Mouse (Mus musculus) CH12F3 (cell line): ENCODE data around the gene Gna14.

Source experiments
- in situ Hi-C: fragments of 300-500 bp; cut with MboI; formaldehyde crosslinking; loops from 2 replicates; pipeline ENCODE4 v1.14.3; 2020; ENCODE audit warnings: low sequenced_read_pairs

The Gna14 gene

DNA sequence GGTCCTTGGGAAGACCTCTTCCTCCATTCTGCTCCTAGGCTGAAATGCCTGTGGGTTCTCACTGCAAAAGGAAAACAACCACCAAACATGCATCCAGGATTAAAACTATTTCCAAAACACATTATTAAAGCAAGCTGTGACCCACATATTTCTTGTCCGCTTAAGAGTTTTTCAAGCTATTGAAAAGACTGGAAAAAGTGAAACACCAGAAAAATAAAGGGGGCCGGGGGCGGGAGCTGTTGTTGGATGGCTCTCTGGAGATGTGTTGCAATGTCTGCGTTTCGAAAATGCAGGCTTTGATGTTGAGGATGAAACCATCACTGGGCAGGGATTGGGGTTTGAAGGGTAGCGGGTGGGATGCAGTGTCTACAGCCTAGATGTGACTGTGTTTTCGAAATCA is 149.0 kb downstream of the Gna14 start:
- in situ Hi-C loops, result loop anchor here (25.0 kb wide), 1 partner anchor 522 kb away; no protein-coding TSS in a partner anchor

DNA sequence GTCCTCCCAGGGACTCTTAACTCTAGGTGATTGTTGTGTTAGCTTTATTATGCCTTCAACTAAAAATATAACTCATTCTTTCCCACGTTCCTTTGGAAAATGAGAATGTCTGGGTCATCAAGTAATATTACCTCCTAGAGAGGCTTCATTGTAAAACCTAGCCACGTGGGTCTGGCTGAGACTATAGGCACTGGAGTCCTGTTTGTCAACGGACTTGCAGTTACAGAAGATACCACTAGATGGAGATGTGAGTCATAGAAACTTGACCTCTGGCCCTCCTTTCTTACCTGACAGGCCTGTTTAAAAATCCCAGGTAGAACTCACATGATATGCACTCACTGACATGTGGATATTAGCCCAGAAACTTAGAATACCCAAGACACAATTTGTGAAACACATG is 149.8 kb downstream of the Gna14 start:
- in situ Hi-C loops, result loop anchor here (25.0 kb wide), 1 partner anchor 523 kb away; no protein-coding TSS in a partner anchor

DNA sequence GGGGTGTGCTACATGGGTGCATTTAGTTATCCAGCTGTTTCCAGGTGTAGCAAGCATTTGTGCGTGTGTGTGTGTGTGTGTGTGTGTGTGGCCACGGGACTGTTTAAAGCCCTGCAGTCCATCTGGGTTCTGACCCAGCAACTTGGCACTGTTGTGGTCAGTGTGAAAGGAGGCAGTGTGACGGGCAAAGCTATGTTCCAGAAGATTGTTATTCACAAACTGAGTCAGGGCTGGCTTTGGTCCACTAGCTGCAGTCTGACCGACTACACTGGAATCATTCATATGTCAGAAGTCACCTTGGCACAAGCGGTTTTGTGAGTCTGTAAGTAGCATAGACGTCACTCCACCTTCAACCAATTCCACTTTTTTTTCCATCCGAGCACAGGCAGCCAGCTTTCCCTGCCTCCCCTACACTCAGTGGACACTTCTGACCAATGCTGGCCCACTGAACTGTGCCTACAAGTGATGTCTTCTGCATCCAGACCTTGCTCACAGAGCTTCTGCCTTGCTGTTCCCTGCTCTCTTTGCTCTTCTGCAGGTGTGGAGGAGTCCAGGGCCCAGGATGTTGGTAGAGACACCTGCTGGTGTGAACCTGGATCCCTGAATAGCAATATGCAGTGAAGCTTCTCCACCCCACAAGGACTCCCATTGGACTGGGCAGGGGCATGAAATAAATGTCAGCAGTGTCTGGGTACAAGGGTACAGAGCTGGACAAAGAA is 157.9 kb downstream of the Gna14 start:
- in situ Hi-C loops, result loop anchor here (10.0 to 25.0 kb wide), 2 partner anchors 229 to 531 kb away; no protein-coding TSS in a partner anchor

DNA sequence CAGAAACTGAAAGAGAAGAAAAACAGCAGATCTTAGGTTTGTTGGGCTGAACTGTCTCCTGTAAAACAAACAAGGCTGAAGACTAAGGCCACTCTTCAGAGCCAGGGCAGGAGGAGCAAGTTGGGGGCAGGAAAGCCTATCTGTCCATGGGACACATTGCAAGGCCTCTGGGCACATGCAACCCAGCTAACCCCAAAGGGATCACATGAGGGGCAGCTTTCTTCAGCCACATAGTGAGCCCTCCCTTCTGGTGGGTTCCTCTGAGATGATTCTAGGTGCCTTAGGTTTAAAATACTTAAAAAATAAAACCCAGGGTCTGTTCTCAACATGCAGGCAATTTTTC is 158.4 kb downstream of the Gna14 start:
- in situ Hi-C loops, result loop anchor here (10.0 to 25.0 kb wide), 2 partner anchors 229 to 532 kb away; no protein-coding TSS in a partner anchor

DNA sequence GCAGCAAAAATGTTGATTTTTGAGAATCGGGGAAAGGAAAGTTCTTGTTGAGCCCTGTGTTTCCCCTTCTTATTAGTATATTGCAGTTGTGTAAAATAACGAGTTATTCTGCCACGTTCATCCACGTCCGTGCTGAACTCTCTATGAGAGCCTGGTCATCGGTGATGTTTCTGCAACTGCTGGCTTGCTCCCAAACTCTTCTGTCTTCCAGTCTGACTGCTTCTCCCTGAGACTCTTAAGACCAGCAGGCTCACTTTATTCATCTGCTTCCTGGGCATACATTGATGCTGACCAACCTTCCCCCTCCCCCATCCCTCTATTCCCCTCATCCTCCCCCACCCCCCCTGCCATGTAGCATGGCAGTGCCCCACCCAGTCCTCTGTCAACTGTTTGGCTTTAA is 161.7 kb downstream of the Gna14 start:
- in situ Hi-C loops, result loop anchor here (10.0 to 25.0 kb wide), 2 partner anchors 232 to 535 kb away; no protein-coding TSS in a partner anchor

DNA sequence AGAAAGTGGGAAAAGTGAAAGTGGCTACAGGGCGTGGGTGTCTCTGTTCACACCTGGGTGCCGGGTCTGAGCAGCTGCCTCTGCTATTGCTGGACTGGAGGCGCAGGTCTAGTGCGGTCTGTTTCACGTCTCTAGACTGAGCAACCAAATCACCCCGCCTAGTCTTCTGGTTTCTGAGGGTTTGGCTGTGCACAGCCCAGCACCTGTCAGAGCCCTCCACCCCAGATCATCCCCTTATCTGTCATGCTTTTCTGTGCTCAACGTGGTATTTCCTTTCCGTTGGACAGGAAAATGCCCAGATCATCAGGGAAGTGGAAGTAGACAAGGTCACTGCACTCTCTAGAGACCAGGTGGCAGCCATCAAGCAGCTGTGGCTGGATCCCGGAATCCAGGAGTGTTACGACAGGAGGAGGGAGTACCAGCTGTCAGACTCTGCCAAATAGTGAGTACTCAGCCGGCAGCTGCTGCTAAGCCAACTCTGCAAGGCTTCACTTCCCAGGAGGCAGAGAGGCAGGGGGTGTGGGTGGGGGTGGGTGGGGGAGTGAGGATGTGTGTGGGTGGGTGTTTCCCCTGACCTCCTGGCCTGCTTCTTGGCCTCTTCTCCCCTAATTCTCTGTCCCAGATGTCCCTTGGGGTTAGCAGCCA is 163.2 kb downstream of the Gna14 start:
- in situ Hi-C loops, result loop anchor here (10.0 to 25.0 kb wide), 2 partner anchors 234 to 536 kb away; no protein-coding TSS in a partner anchor

DNA sequence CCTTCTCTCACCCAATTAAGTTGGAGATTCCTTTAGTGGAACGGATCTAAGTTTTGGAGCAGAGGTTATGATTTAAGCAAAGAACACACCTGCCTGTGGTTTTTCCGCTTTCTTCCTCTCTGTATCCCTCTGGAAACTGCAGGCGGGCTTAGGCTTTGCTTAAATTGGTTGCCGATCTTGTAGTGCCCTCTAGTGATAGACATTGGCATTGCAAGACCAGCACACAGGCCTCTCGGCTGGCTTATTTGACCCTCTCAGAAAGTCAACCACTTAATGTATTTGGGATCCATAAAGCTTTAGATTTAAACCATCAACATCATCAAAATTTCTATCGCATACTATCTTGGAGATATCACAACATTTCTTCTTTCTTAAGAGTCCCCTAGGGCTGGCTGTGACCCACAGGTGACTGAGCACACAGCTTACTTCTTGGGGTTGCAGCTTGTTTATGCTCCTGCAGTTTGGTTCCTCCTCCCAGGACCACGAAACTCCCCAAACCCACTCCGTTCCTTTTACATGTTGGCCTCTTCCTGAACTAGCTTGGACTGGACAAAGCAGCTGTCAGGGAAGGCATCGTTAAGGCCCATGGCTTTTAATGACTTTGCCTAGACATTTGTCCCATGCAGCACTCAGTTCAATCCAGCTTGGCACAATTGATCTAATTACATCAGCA is 163.9 kb downstream of the Gna14 start:
- in situ Hi-C loops, result loop anchor here (10.0 to 25.0 kb wide), 2 partner anchors 235 to 537 kb away; no protein-coding TSS in a partner anchor

DNA sequence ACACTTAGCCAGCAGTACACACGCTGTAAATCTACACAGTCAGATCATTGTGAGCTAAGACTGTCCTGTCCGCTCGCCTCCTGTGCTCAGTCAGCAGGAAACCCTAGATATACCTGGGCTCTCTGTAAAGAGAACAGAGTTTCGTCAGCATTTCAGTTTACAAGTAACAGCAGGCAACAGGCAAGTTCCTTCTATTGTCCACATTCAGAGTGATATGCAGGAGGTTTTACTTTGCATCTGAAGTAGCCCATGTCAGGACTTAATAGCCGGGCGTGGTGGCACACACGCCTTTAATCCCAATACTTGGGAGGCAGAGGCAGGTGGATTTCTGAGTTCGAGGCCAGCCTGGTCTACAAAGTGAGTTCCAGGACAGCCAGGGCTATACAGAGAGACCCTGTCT is 166.5 kb downstream of the Gna14 start:
- in situ Hi-C loops, result no loop called here

DNA sequence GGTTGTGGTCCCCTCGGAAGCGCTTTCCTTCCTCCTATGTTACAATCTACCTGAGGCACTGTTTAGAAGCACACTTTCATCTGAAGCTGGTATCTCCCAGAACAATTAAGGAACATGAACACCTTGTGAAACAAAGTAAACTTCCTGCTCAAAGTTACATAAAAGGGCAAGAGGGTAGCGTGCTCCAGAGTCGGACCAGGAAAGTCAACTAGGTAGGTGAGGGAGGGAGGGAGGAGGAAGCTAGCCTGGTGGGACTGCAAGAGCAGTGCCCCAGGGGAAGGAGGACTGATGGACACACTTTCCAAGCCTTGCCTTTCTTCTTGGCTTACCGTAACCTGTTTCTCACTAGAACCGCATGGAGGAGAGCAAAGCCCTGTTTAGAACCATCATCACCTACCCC is 172.1 kb downstream of the Gna14 start:
- in situ Hi-C loops, result no loop called here

DNA sequence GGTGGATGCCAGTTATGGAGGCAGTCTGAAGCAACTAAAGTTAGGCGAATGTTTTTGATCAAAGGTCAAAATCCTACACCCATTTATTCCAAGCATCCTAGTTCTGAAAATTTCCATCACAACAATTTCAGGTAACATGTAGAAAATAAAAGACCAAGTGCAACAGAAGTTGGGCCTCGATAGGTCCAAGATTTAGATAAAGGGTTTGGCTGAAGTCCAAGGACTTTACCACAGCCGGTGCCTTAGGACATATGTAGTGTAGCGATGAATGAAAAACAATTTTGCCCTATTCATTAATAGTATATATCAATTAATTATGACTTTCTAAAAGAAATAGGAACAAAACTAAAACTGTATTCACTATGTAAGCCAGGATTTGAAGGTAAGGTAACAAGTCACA is 187.6 kb downstream of the Gna14 start:
- in situ Hi-C loops, result no loop called here

DNA sequence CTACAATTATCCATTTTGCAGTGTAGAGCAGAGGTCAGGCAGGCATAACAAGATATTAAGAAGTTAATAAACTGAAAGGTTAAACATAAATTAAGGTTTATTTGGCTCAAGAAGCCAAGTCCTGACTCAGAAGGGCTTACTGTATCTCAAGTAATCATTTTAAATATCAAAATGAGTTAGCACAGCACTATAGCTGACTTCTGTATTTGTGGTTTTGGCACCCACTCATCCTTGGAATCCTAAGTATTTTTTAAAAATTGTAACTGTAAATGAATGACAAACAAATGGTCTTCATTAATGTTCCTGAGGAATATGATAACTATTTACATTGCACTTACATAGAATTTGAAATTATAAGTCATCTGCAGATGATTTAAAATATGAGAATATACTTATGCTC is 189.4 kb downstream of the Gna14 start:
- in situ Hi-C loops, result no loop called here

DNA sequence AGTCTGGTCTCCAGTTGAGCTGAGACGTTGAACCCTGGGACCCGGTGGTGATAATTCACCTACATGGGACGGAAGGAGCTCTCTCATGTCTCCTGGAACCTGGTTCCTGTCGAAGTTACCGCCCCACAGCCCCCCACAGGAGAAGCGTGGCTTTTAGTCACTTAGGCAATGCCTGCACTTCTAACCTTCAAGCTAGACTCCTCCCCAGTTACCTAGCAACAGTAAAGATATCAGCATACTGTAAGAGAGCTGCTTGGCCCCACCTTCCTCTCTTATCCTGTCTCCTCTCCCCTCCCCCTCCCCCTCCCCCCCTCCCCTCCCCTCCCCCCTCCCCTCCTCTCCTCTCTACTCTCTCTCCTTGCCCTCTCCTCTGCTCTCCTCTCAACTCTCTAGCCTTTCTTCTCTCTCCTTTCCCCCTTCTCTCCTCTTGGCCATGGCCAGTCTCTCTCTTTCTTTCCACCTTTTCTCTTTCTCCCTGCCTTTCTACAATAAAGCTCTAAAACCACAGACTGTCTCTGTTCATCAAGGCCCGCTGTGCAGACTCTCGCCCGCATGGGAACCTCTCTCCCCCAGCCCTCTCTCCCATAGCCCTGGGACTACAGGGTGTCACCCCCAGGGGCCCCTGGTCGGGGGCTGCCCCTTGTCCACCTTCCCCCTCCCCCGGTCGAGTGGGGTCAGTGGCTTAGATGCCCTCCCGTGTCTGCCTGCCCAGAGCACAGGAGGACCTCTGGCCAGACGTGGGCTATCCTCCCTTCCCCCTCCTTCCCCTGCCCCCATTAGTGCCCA is 190.2 kb downstream of the Gna14 start:
- in situ Hi-C loops, result no loop called here
